Mouse (Mus musculus) stomach, embryonic 14.5 days (tissue): ENCODE results near the gene Alg13. TPM values are rescaled to one million over a fixed set of nuclear protein-coding genes. Genes with fewer than 3 reads are reported as not detected.

Experiments
- ATAC-seq: fragments of 200-750 bp; cut with Nextera tagmentation; 2 replicates; pipeline ENCODE4 v1.8.0; 2017; ENCODE audit warnings: low read depth, moderate TSS enrichment; ENCODE audit not compliant: insufficient number of reproducible peaks, insufficient read depth, low FRiP score
- H3K27ac ChIP-seq: fragments of 300-500 bp; sonication (generic); 2 replicates; pipeline ENCODE4 v1.5.1; 2014; ENCODE audit warnings: mild to moderate bottlenecking, low read length, moderate library complexity, mixed read lengths
- H3K27me3 ChIP-seq: fragments of 300-500 bp; sonication (generic); 2 replicates; pipeline ENCODE4 v1.6.1; 2014; ENCODE audit warnings: low read length, control low read depth, mixed read lengths; ENCODE audit not compliant: control insufficient read depth, insufficient read depth
- H3K36me3 ChIP-seq: fragments of 300-500 bp; sonication (generic); 2 replicates; pipeline ENCODE4 v1.6.1; 2014; ENCODE audit warnings: mild to moderate bottlenecking, control low read depth, low read length, moderate library complexity, mixed read lengths; ENCODE audit not compliant: control insufficient read depth, insufficient read depth
- H3K4me1 ChIP-seq: fragments of 300-500 bp; sonication (generic); 2 replicates; pipeline ENCODE4 v1.6.1; 2014; ENCODE audit warnings: low read length, control low read depth, mixed read lengths; ENCODE audit not compliant: control insufficient read depth, insufficient read depth
- H3K4me2 ChIP-seq: fragments of 300-500 bp; sonication (generic); replicated peaks from 2 replicates; pipeline ENCODE4 v1.6.1; 2014; ENCODE audit warnings: low read depth, low read length, control low read depth
- H3K4me3 ChIP-seq: fragments of 300-500 bp; sonication (generic); 2 replicates; pipeline ENCODE4 v1.5.1; 2014; ENCODE audit warnings: low read depth, low read length, control low read depth
- H3K9ac ChIP-seq: fragments of 300-500 bp; sonication (generic); replicated peaks from 2 replicates; pipeline ENCODE4 v1.6.1; 2014; ENCODE audit warnings: low read depth, mild to moderate bottlenecking, control low read depth, low read length, moderate library complexity, mixed read lengths
- H3K9me3 ChIP-seq: fragments of 300-500 bp; sonication (generic); 2 replicates; pipeline ENCODE4 v1.6.1; 2016; ENCODE audit warnings: low read depth, low read length, control low read depth; ENCODE audit not compliant: control insufficient read depth
- WGBS: fragments of 180-500 bp; shearing (Covaris S2); extraction: QIAGEN DNeasy Blood & Tissue Kit; methylation state at CpG from one replicate; pipeline ENCODE4 v1.1.7; 2014; 5-methylcytosine and 5-hydroxymethylcytosine counted together
- polyA plus RNA-seq: library from polyadenylated mRNA; unstranded; fragments of >200 nt; fragmentation: Nextera tagmentation; extraction: Ambion mirVana; gene quantifications from 2 replicates; pipeline ENCODE4 v1.2.1, GENCODE M21; 2014

Gene Alg13
- polyA plus RNA-seq, 1 experiment from 2014 or later: 24.2 TPM

- Histone ChIP-seq H3K4me2 (peak overlapping the region; percentile 65), H3K36me3 (no peaks in the 10 kb centered on the region; the same call in 1 of the 2 replicates), H3K9me3 (no peaks in the 10 kb centered on the region), H3K9ac (no peak overlapping the region), H3K27ac (no peak overlapping the region), H3K27me3 (no peaks in the 10 kb centered on the region), H3K4me1 (no peaks in the 10 kb centered on the region), H3K4me3 (peak overlapping the region; percentile 54)
- WGBS: 27% methylated on average over 4 of the region's 9 CpGs
- ATAC-seq: no peak
Measured at GRCm38 (mm10) chrX:144319366-144319765, 1.8 kb downstream of the Alg13 start.

GRCm38 (mm10) chrX:144325375-144325774 lies 7.8 kb downstream of the Alg13 start:
- Histone ChIP-seq H3K27ac (no peak overlapping the region), H3K36me3 (no peaks in the 10 kb centered on the region; the same call in 1 of the 2 replicates), H3K4me1 (no peaks in the 10 kb centered on the region), H3K4me2 (no peak overlapping the region), H3K9ac (no peak overlapping the region), H3K4me3 (no peak overlapping the region), H3K27me3 (no peaks in the 10 kb centered on the region), H3K9me3 (no peaks in the 10 kb centered on the region)
- ATAC-seq: no peak

GRCm38 (mm10) chrX:144335332-144336015 lies 17.9 kb downstream of the Alg13 start:
- no peak for ATAC-seq
- Histone ChIP-seq H3K27ac (no peak overlapping the region), H3K4me3 (no peak overlapping the region), H3K9me3 (no peaks in the 10 kb centered on the region), H3K4me1 (no peaks in the 10 kb centered on the region), H3K4me2 (no peak overlapping the region), H3K27me3 (no peaks in the 10 kb centered on the region), H3K36me3 (no peaks in the 10 kb centered on the region), H3K9ac (no peak overlapping the region)
- WGBS: 65% methylated on average over 8 of the region's 8 CpGs

GRCm38 (mm10) chrX:144337938-144338337 lies 20.3 kb downstream of the Alg13 start:
- Histone ChIP-seq H3K9me3 (no peaks in the 10 kb centered on the region), H3K4me2 (no peak overlapping the region), H3K4me3 (no peak overlapping the region), H3K4me1 (no peaks in the 10 kb centered on the region), H3K27ac (no peak overlapping the region), H3K9ac (no peak overlapping the region), H3K36me3 (no peaks in the 10 kb centered on the region), H3K27me3 (no peaks in the 10 kb centered on the region)
- ATAC-seq: no peak

- no peak overlapping the region for H3K4me3 ChIP-seq
Measured at GRCm38 (mm10) chrX:144338355-144338754, 20.8 kb downstream of the Alg13 start.

GRCm38 (mm10) chrX:144374196-144374595 lies 56.6 kb downstream of the Alg13 start:
- WGBS: 64% methylated on average over 2 of the region's 2 CpGs
- Histone ChIP-seq H3K9ac (no peak overlapping the region), H3K4me2 (no peak overlapping the region), H3K27ac (no peak overlapping the region), H3K27me3 (no peaks in the 10 kb centered on the region), H3K4me3 (no peak overlapping the region), H3K9me3 (no peaks in the 10 kb centered on the region), H3K4me1 (no peaks in the 10 kb centered on the region), H3K36me3 (no peaks in the 10 kb centered on the region)
- no peak for ATAC-seq

More at GRCm38 (mm10) chrX:144338355-144338754, 20.8 kb downstream of the Alg13 start:
- ATAC-seq: no peak
- Histone ChIP-seq H3K9me3 (no peaks in the 10 kb centered on the region), H3K4me2 (no peak overlapping the region), H3K36me3 (no peaks in the 10 kb centered on the region), H3K9ac (no peak overlapping the region), H3K27ac (no peak overlapping the region), H3K27me3 (no peaks in the 10 kb centered on the region), H3K4me1 (no peaks in the 10 kb centered on the region)

- H3K27me3 ChIP-seq: no peaks in the 10 kb centered on the region
- H3K4me1 ChIP-seq: no peaks in the 10 kb centered on the region
- no peak overlapping the region for H3K4me3 ChIP-seq
- no peak overlapping the region for H3K27ac ChIP-seq
- no peaks in the 10 kb centered on the region for H3K36me3 ChIP-seq
- H3K9ac ChIP-seq: no peak overlapping the region
- H3K9me3 ChIP-seq: no peaks in the 10 kb centered on the region
- H3K4me2 ChIP-seq: no peak overlapping the region
- no peak for ATAC-seq
- 29% methylated on average over 7 of the region's 7 CpGs for WGBS
Measured at GRCm38 (mm10) chrX:144403526-144403925, 85.9 kb downstream of the Alg13 start.

- H3K4me1 ChIP-seq: no peaks in the 10 kb centered on the region
- ATAC-seq: no peak
- H3K27ac ChIP-seq: no peak overlapping the region
- H3K9me3 ChIP-seq: no peaks in the 10 kb centered on the region
- no peaks in the 10 kb centered on the region for H3K27me3 ChIP-seq
- H3K4me3 ChIP-seq: no peak overlapping the region
- no peak overlapping the region for H3K9ac ChIP-seq
- H3K36me3 ChIP-seq: no peaks in the 10 kb centered on the region
- 53% methylated on average over 5 of the region's 5 CpGs for WGBS
- H3K4me2 ChIP-seq: no peak overlapping the region
Measured at GRCm38 (mm10) chrX:144408036-144408435, 90.4 kb downstream of the Alg13 start.

GRCm38 (mm10) chrX:144420259-144420658 lies 102.7 kb downstream of the Alg13 start:
- 64% methylated on average over 1 of the region's 1 CpGs for WGBS
- Histone ChIP-seq H3K9ac (no peak overlapping the region), H3K9me3 (no peaks in the 10 kb centered on the region), H3K27me3 (no peaks in the 10 kb centered on the region), H3K4me2 (no peak overlapping the region), H3K27ac (no peak overlapping the region), H3K4me3 (no peak overlapping the region), H3K36me3 (no peaks in the 10 kb centered on the region), H3K4me1 (no peaks in the 10 kb centered on the region)
- ATAC-seq: no peak
